Mouse (Mus musculus) liver, embryonic 11.5 days (tissue): ENCODE results near the gene Gm20777. TPM values are rescaled to one million over a fixed set of nuclear protein-coding genes. Genes with fewer than 3 reads are reported as not detected.
"Not testable (repeated sequence)": the region's sequence is repeated elsewhere in the genome, so short reads cannot be mapped to it uniquely, and the experiment has no call there.

Experiments used
- ATAC-seq: fragments of 200-750 bp; cut with Nextera tagmentation; replicated peaks from 2 replicates; pipeline ENCODE4 v1.8.0; 2017; ENCODE audit warnings: moderate number of reproducible peaks, mild to moderate bottlenecking, moderate TSS enrichment, moderate library complexity; ENCODE audit not compliant: low FRiP score
- DNase-seq: peaks from one replicate; pipeline ENCODE4 v3.0.0-alpha.2; 2017; ENCODE audit warnings: low spot score
- H3K27ac ChIP-seq: fragments of 300-500 bp; sonication (generic); 2 replicates; pipeline ENCODE4 v1.5.1; 2014; ENCODE audit warnings: mild to moderate bottlenecking, low read depth, low read length, control low read depth
- H3K27me3 ChIP-seq: fragments of 300-500 bp; sonication (generic); replicated peaks from 2 replicates; pipeline ENCODE4 v1.6.1; 2014; ENCODE audit warnings: low read length, mixed read lengths; ENCODE audit not compliant: control insufficient read depth, insufficient read depth
- H3K36me3 ChIP-seq: fragments of 300-500 bp; sonication (generic); 2 replicates; pipeline ENCODE4 v1.6.1; 2014; ENCODE audit warnings: mild to moderate bottlenecking, low read length, moderate library complexity, mixed read lengths; ENCODE audit not compliant: control insufficient read depth, insufficient read depth
- H3K4me1 ChIP-seq: fragments of 300-500 bp; sonication (generic); replicated peaks from 2 replicates; pipeline ENCODE4 v1.6.1; 2014; ENCODE audit warnings: low read length, mixed read lengths; ENCODE audit not compliant: control insufficient read depth, insufficient read depth
- H3K4me2 ChIP-seq: fragments of 300-500 bp; sonication (generic); 2 replicates; pipeline ENCODE4 v1.6.1; 2014; ENCODE audit warnings: mild to moderate bottlenecking, control low read depth, moderate library complexity
- H3K4me3 ChIP-seq: fragments of 300-500 bp; sonication (generic); 2 replicates; pipeline ENCODE4 v1.5.1; 2014; ENCODE audit warnings: low read depth, low read length, control low read depth
- H3K9ac ChIP-seq: fragments of 300-500 bp; sonication (generic); 2 replicates; pipeline ENCODE4 v1.6.1; 2014; ENCODE audit warnings: low read depth, low read length, control low read depth
- H3K9me3 ChIP-seq: fragments of 300-500 bp; sonication (generic); 2 replicates; pipeline ENCODE4 v1.6.1; 2016; ENCODE audit warnings: low read length, inconsistent platforms, mixed read lengths; ENCODE audit not compliant: control insufficient read depth
- WGBS: fragments of 180-500 bp; shearing (Covaris S2); extraction: QIAGEN DNeasy Blood & Tissue Kit; methylation state at CpG from one replicate; pipeline ENCODE4 v1.1.7; 2014; 5-methylcytosine and 5-hydroxymethylcytosine counted together
- polyA plus RNA-seq: library from polyadenylated mRNA; unstranded; fragments of >200 nt; fragmentation: Nextera tagmentation; extraction: Ambion mirVana; gene quantifications from 2 replicates; pipeline ENCODE4 v1.2.1, GENCODE M21; 2014

Gene Gm20777
- polyA plus RNA-seq: not detected in 2 replicates

GRCm38 (mm10) chrY:10752350-10752749, at the start of gene Gm20777:
TSS of gene Gm20777 (minus strand) at chrY:10752450.
- H3K4me3 ChIP-seq, ATAC-seq, H3K27ac ChIP-seq, H3K27me3 ChIP-seq, H3K9ac ChIP-seq, DNase-seq, H3K4me2 ChIP-seq, H3K4me1 ChIP-seq, H3K36me3 ChIP-seq, H3K9me3 ChIP-seq: not testable (repeated sequence)

- H3K4me3 ChIP-seq, H3K4me2 ChIP-seq, H3K9ac ChIP-seq, H3K9me3 ChIP-seq, H3K27ac ChIP-seq, ATAC-seq, H3K4me1 ChIP-seq, H3K36me3 ChIP-seq, H3K27me3 ChIP-seq, DNase-seq: not testable (repeated sequence)
- WGBS: no CpG with 5 or more reads among the region's 5 CpGs
Observed at GRCm38 (mm10) chrY:10709551-10709950, 42.7 kb downstream of the Gm20777 start.

DNA sequence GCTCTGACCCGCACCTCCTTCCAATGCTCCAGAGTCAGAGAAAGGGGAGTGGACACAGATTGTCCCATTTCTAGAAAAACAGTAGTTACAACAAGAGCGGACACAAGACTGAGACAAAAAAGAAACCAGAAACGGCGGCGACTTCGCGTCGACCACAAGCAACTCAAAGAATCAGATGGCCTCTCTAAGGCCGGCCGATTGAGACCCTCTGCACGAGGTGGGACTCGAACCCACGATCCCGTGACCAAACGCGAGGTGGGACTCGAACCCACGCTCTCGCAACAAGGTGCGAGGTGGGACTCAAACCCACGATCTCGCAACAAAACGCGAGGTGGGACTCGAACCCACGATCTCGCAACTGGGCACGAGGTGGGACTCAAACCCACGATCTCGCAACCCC, 43.5 kb downstream of the Gm20777 start:
- WGBS: 87% methylated on average over 24 of the region's 30 CpGs
- not testable (repeated sequence) for H3K36me3 ChIP-seq, ATAC-seq, H3K27me3 ChIP-seq, H3K4me3 ChIP-seq, H3K4me2 ChIP-seq, H3K9ac ChIP-seq, DNase-seq, H3K27ac ChIP-seq, H3K4me1 ChIP-seq, H3K9me3 ChIP-seq

DNA sequence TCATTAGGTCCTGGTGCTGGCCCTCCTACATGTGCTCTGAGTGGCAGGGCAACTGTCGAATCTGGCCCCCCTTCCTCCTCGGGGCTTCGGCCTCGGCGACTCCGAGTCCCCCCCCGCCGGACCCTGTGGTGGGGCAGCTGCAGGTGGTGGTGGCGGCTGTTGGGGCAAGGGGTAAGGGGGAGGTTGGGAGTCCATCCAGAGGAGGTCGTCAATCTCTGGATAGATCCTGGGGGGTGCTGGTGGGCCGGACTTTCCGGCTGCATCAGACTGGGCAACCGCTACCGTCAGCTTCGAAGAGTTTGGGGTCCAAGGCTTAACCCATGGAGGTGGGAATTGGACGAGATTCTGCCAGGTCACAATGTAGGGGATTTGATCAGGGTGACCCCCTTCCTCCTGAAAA, 44.0 kb downstream of the Gm20777 start:
- not testable (repeated sequence) for H3K4me3 ChIP-seq, H3K36me3 ChIP-seq, H3K4me2 ChIP-seq, ATAC-seq, H3K9ac ChIP-seq, H3K9me3 ChIP-seq, H3K4me1 ChIP-seq, H3K27me3 ChIP-seq, H3K27ac ChIP-seq, DNase-seq
- WGBS: 85% methylated on average over 11 of the region's 16 CpGs

GRCm38 (mm10) chrY:10706686-10707085, 45.6 kb downstream of the Gm20777 start:
- WGBS: 89% methylated on average over 6 of the region's 7 CpGs
- not testable (repeated sequence) for H3K4me3 ChIP-seq, H3K36me3 ChIP-seq, H3K9me3 ChIP-seq, H3K9ac ChIP-seq, H3K4me1 ChIP-seq, H3K27ac ChIP-seq, H3K27me3 ChIP-seq, ATAC-seq, H3K4me2 ChIP-seq, DNase-seq

Other genes with a start within 250 kb of the Gm20777 start
- not detected in 2 replicates for gene Gm20737, start 216.4 kb downstream of the Gm20777 start, polyA plus RNA-seq
- not detected in 2 replicates for gene Gm21775, start 199.0 kb downstream of the Gm20777 start, polyA plus RNA-seq
- not detected in 2 replicates for gene Gm21900, start 136.1 kb downstream of the Gm20777 start, polyA plus RNA-seq